Mouse (Mus musculus) liver, embryonic 12.5 days (tissue): ENCODE results near the gene Arhgef2. TPM values are rescaled to one million over a fixed set of nuclear protein-coding genes. Genes with fewer than 3 reads are reported as not detected.

Experiments
- ATAC-seq: fragments of 200-750 bp; cut with Nextera tagmentation; 2 replicates; pipeline ENCODE4 v1.8.0; 2017; ENCODE audit warnings: moderate number of reproducible peaks, mild to moderate bottlenecking, moderate library complexity
- H3K27ac ChIP-seq: fragments of 300-500 bp; sonication (generic); 2 replicates; pipeline ENCODE4 v1.5.1; 2016; ENCODE audit warnings: mild to moderate bottlenecking
- H3K27me3 ChIP-seq: fragments of 300-500 bp; sonication (generic); replicated peaks from 2 replicates; pipeline ENCODE4 v1.6.1; 2016; ENCODE audit warnings: mild to moderate bottlenecking, moderate library complexity
- H3K36me3 ChIP-seq: fragments of 300-500 bp; sonication (generic); 2 replicates; pipeline ENCODE4 v1.6.1; 2016; ENCODE audit warnings: mild to moderate bottlenecking, moderate library complexity
- H3K4me1 ChIP-seq: fragments of 300-500 bp; sonication (generic); 2 replicates; pipeline ENCODE4 v1.6.1; 2016
- H3K4me2 ChIP-seq: fragments of 300-500 bp; sonication (generic); 2 replicates; pipeline ENCODE4 v1.6.1; 2016; ENCODE audit warnings: mild to moderate bottlenecking, moderate library complexity
- H3K4me3 ChIP-seq: fragments of 300-500 bp; sonication (generic); 2 replicates; pipeline ENCODE4 v1.5.1; 2016; ENCODE audit warnings: mild to moderate bottlenecking, moderate library complexity
- H3K9ac ChIP-seq: fragments of 300-500 bp; sonication (generic); 2 replicates; pipeline ENCODE4 v1.6.1; 2016; ENCODE audit warnings: mild to moderate bottlenecking, moderate library complexity
- H3K9me3 ChIP-seq: fragments of 300-500 bp; sonication (generic); replicated peaks from 2 replicates; pipeline ENCODE4 v1.6.1; 2016; ENCODE audit warnings: mild to moderate bottlenecking, moderate library complexity
- WGBS: fragments of 180-500 bp; shearing (Covaris S2); methylation state at CpG from one replicate; pipeline ENCODE4 v1.1.7; 2016; ENCODE audit not compliant: insufficient replicate concordance; 5-methylcytosine and 5-hydroxymethylcytosine counted together
- polyA plus RNA-seq: library from polyadenylated mRNA; unstranded; fragments of >200 nt; fragmentation: Nextera tagmentation; extraction: Ambion mirVana; gene quantifications from 2 replicates; pipeline ENCODE4 v1.2.1, GENCODE M21; 2016

The Arhgef2 gene
- polyA plus RNA-seq, 1 experiment from 2014 or later = 33.0 TPM

DNA sequence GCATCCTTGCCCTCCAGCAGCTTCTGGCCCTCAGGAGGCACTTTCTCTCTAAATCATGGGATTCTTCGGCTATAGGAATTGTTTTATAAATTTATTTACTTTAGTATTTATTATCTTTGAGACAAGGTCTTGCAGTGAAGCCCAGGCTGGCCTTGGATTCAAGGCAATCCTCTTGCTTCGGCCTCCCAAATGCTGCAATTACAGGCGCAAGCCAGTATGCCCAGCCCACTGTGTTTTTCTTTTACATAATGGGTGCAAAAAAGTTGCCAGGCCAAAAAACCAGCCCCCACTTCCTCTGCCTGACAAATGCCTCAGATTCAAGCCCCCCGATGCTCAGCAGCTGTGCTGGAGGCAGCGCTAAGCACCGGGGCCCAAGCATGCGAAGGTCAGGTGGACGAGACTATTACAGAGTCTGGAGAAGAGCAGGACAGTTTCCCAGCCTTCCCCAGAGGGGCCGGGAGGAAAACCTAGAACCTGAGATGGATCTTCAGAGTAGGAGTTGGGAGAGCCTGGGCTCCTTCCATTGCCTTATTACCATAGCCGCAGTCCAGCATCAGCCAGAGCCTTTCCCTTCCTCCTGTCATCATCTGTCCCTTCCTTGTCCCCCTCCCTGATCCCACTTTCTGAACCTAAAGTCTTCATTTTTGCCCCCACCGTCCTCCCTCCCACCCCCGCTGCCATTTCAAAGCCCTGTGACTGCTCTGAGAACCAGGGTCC lies 42.8 kb downstream of the Arhgef2 start:
- Histone ChIP-seq H3K9me3 (no peaks in the 10 kb centered on the region), H3K4me2 (no peak overlapping the region), H3K4me1 (peaks cover 7% of the 10 kb centered on the region), H3K4me3 (no peak overlapping the region), H3K9ac (no peak overlapping the region), H3K27me3 (peaks cover 12% of the 10 kb centered on the region; the same call in 1 of the 2 replicates), H3K36me3 (peaks cover 51% of the 10 kb centered on the region), H3K27ac (no peak overlapping the region)
- no peak for ATAC-seq
- 72% methylated on average over 12 of the region's 12 CpGs for whole genome bisulfite sequencing

DNA sequence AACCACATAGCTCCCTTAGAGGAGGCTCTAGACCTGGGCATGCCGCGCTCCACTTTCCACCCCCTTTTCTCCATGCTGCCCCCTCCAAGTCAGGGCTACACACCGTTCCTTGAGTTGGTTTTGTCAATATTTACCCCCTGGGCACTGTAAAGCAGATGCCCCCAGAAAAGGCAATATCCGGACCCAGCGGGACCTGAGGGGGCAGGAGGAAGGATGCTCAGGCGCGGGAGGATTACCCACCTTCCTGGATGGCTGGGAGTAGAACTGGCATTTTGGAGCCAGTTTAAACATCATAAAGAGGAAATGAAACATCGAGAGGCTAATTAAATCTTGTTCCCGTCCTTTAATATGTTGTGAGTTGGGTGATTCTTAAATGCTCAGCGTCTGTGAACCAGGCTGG lies 43.4 kb downstream of the Arhgef2 start:
- Histone ChIP-seq H3K9me3 (no peaks in the 10 kb centered on the region), H3K4me3 (no peak overlapping the region), H3K9ac (no peak overlapping the region), H3K4me2 (no peak overlapping the region), H3K36me3 (peaks cover 45% of the 10 kb centered on the region), H3K27ac (no peak overlapping the region), H3K4me1 (peaks cover 7% of the 10 kb centered on the region), H3K27me3 (peaks cover 12% of the 10 kb centered on the region; the same call in 1 of the 2 replicates)
- 66% methylated on average over 10 of the region's 10 CpGs for whole genome bisulfite sequencing
- no peak for ATAC-seq

DNA sequence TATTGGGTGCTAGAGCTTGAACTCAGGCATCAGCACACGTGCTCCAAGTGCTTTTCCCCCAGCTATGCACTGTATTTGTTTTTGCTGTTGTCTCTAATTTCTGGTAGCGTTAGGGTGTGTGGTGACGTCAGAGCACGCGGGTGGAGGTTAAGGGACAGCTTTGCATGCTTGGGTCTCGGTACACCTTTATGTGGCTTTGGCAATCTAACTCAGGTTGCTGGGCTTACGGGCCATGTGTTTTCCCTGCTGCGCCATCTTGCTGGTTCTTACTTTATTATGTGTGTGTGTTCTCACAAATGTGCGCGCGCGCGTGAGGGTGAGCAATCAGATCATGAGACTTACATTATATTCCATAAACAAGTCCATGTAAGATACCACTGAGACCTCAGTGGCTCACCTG lies 44.2 kb downstream of the Arhgef2 start:
- Histone ChIP-seq H3K4me2 (no peak overlapping the region), H3K4me1 (peaks cover 7% of the 10 kb centered on the region), H3K4me3 (no peak overlapping the region), H3K36me3 (peaks cover 37% of the 10 kb centered on the region), H3K9me3 (no peaks in the 10 kb centered on the region), H3K27ac (no peak overlapping the region), H3K27me3 (peaks cover 12% of the 10 kb centered on the region; the same call in 1 of the 2 replicates), H3K9ac (no peak overlapping the region)
- no peak for ATAC-seq
- WGBS = 84% methylated on average over 13 of the region's 13 CpGs

DNA sequence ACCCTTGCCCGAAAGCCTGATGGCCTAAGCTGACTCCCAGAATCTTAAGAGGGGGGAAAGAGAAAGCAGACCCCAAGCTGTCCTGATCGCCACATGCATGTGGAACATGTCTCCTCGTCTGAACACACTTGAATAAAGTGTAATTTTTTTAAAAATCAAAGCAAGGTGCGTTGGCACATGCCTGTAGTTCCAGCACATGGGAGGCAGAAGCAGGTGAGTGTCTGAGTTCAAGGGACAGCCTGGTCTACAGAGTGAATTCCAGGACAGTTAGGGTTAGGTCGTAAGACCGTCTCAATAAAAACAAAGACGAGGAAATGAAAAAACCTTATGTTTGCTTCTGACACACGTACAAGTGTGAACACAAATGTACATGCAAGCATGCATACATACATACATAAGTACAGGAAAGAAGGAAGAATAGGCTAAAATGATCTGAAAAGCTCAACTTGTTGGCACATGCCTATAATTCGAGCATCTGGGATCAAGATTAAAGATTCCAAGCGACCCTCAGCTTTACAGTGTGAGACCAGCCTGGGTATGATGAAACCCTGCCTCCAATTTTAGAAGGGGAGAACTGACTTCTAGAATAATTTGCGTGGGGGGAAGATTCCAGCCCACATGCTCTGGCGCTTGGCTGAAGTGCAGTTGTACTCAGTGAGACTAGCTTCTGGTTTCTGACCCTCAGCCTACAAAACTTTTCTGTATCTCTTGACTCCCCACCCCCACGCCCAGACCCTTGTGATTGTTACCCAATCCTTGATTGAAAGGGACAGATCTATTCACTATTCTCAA lies 45.1 kb downstream of the Arhgef2 start:
- Histone ChIP-seq H3K9ac (no peak overlapping the region), H3K36me3 (peaks cover 28% of the 10 kb centered on the region), H3K27me3 (peaks cover 12% of the 10 kb centered on the region; the same call in 1 of the 2 replicates), H3K9me3 (no peaks in the 10 kb centered on the region), H3K4me3 (no peak overlapping the region), H3K4me1 (peaks cover 7% of the 10 kb centered on the region), H3K4me2 (no peak overlapping the region), H3K27ac (no peak overlapping the region)
- WGBS = 51% methylated on average over 13 of the region's 13 CpGs
- ATAC-seq = no peak

DNA sequence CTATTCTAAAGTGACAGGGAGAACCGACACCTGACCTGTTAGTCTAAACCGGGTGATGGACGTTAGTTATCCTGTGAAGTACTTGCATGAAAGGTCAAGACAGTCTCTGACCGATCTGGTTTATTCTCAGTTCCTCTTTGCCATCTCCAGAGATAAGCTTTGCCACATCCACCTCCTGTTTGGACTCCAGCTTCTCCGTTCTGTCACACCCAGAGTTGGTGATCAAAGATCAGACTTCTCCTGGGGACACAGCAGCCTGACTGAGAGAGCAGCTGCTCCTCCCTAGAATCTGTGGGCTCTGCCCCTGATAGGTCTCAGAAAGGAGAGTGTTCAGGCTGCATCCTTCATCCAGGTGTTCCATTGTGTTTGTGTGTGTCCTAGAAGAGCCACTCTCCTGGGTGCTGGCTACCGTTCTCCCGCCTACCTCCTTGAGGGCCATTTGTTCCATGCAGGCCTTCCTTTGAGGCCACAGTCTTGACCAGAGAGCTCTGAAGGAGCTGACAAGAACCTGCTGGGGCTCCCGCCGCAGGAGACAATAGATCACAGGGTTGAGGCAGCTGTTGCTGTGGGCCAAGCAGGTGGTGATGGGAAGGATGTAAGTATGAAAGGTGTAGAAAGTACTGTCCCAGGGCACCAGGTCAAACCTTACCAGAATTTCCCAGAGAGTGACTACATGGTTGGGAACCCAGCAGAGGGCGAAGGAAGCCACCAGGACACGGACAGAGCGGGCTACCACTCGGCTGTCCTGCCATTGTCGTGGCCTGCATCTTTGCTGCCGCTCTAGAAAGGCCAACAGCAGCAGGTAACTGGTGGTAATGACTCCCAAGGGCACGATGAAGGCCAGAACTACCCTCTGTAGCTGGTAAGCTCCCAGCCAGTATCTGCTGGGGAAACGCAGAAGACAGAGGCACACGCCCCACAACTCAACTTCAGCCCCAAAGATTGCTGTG lies 46.2 kb downstream of the Arhgef2 start:
- no peak for ATAC-seq

DNA sequence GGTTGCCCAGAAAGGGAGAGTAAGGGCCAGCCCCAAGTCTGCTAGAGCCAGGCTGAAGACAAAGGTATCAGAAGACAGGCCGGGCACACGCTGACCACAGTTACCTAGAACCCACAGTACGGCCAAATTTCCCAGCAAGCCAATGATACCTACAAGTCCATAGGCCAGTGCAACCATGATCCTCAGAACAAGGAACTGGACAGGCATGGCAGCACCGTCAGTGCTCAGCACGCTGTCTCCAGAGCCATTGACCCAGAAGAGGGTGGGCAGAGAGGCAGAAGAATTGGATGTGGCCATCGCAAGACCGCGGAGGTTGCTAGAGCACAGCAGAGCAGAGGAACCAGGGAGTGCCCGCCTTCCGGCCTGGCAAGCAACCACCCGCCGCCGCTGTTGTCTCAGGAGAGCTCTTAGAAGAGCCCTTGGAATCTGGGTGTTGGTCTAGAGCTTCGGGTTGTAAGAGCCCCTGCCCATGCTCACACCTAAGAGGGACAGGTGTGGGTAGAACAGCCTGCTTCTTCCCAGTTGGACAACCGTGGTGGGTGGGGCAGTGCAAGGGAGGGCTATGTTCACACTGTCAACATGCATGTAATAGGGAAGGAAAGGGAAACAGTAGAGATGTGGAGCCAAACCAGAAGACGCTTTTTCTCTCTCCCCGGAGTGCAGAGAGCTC lies 47.2 kb downstream of the Arhgef2 start, which contains the start of gene Rxfp4:
Rxfp4 (minus strand) TSS at position 297 of the 670 bp plus-strand sequence.
- 68% methylated on average over 17 of the region's 17 CpGs for WGBS
- Histone ChIP-seq H3K4me3 (no peak within 1 kb of the TSS), H3K27me3 (peaks cover 12% of the 10 kb centered on the region; the same call in 1 of the 2 replicates), H3K36me3 (peaks cover 8% of the 10 kb centered on the region), H3K9ac (no peak within 1 kb of the TSS), H3K4me1 (peaks cover 7% of the 10 kb centered on the region; the same call in 1 of the 2 replicates), H3K9me3 (no peaks in the 10 kb centered on the region), H3K27ac (no peak within 1 kb of the TSS), H3K4me2 (no peak within 1 kb of the TSS)
- ATAC-seq = no peak

More for the DNA sequence above, 46.2 kb downstream of the Arhgef2 start:
- Histone ChIP-seq H3K27ac (no peak overlapping the region), H3K9me3 (no peaks in the 10 kb centered on the region), H3K36me3 (peaks cover 18% of the 10 kb centered on the region), H3K27me3 (peaks cover 12% of the 10 kb centered on the region; the same call in 1 of the 2 replicates), H3K4me2 (no peak overlapping the region), H3K4me3 (no peak overlapping the region), H3K9ac (no peak overlapping the region), H3K4me1 (peaks cover 7% of the 10 kb centered on the region; the same call in 1 of the 2 replicates)
- WGBS = 52% methylated on average over 18 of the region's 18 CpGs

DNA sequence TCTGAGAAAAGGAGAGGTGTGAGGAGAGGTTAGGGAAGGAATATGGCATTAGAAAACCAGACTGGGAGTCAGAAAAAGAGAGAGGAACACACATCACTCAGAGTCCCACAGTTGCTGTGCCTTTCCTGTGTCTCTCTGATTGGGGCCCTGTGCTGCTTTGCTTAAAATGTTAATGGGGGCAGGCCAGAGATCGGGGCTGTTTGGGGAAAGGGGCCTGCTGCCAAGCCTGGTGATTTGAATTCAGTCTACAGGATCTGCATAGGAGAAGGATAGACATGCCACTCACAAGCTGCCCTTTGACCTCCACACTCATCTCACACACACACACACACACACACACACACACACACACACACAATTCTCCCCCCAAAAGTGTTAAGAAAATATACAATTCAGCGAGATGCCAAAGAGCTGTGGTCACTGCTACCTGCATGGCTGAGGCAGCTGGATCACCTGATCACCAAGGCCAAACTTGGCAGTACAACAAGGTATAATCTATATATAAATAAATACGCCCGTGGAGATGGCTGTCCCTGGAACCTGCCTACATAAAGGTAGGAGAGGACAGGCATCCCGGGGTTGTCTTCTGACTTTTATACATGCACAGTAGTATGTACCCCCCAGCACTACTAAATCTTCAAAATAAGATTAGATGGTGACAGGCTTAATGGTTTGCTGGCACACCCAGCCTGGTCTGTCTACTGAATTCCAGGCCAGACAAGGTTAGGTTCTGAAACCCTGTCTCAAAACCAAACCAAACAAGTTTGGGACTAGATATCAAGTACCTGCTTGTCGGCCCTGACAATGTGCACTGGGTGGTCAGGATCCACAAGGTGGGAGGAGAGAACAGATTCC lies 48.0 kb downstream of the Arhgef2 start:
- H3K27ac ChIP-seq = no peak overlapping the region
- peaks cover under 1% of the 10 kb centered on the region; the same call in 1 of the 2 replicates for H3K36me3 ChIP-seq
- H3K4me3 ChIP-seq = no peak overlapping the region
- peaks cover 7% of the 10 kb centered on the region; the same call in 1 of the 2 replicates for H3K4me1 ChIP-seq
- H3K9me3 ChIP-seq = no peaks in the 10 kb centered on the region
- no peak for ATAC-seq
- H3K9ac ChIP-seq = no peak overlapping the region
- no peak overlapping the region for H3K4me2 ChIP-seq
- H3K27me3 ChIP-seq = peaks cover 12% of the 10 kb centered on the region; the same call in 1 of the 2 replicates
- 71% methylated on average over 6 of the region's 6 CpGs for WGBS

DNA sequence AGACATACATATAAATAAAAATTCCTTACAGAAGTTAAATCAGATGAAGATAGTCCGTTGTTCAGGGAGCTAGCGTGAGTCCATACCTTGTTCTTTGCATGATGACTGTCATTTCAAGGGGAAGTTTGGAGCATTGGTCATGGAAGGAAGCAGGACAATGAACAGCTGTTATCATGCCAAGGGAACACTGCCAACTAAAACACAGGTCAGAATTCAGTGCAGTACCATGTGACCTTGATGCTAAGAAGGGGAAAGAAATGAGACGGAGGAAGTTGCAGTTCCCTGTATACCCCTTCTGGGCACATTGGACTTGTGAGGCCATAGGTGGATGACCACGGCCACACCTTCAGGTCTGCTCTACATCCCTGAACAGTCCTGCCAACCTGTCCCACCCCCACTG lies 48.9 kb downstream of the Arhgef2 start:
- H3K4me3 ChIP-seq = no peak overlapping the region
- H3K36me3 ChIP-seq = no peaks in the 10 kb centered on the region
- ATAC-seq = no peak
- 69% methylated on average over 4 of the region's 4 CpGs for WGBS
- no peak overlapping the region for H3K27ac ChIP-seq
- H3K27me3 ChIP-seq = peaks cover 12% of the 10 kb centered on the region; the same call in 1 of the 2 replicates
- H3K4me1 ChIP-seq = peaks cover 7% of the 10 kb centered on the region
- H3K9me3 ChIP-seq = no peaks in the 10 kb centered on the region
- H3K9ac ChIP-seq = no peak overlapping the region
- no peak overlapping the region for H3K4me2 ChIP-seq

DNA sequence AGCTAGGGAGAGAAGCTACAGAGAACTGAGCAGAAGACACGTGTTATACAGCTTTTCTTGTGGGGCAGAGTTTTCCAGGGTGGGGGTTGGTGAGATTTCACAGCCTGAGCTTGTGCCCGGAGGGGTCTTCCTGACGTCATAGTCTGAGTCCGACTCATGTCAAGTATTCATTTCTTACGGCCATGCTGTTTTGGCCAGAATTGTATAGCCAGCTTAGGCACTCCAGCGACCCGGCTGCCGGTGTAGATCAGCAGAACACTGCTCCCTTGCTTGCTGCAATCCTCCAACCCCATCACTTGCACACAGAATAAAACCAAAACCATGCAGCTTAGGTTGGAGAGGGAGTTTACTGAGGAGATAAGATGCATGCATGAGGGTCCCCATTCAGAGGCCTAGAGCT lies 49.9 kb downstream of the Arhgef2 start:
- Histone ChIP-seq H3K27ac (no peak overlapping the region), H3K4me1 (peaks cover 7% of the 10 kb centered on the region), H3K9ac (no peak overlapping the region), H3K36me3 (no peaks in the 10 kb centered on the region), H3K9me3 (no peaks in the 10 kb centered on the region), H3K4me2 (no peak overlapping the region), H3K4me3 (no peak overlapping the region), H3K27me3 (peaks cover 12% of the 10 kb centered on the region; the same call in 1 of the 2 replicates)
- ATAC-seq = no peak
- WGBS = 73% methylated on average over 8 of the region's 8 CpGs

DNA sequence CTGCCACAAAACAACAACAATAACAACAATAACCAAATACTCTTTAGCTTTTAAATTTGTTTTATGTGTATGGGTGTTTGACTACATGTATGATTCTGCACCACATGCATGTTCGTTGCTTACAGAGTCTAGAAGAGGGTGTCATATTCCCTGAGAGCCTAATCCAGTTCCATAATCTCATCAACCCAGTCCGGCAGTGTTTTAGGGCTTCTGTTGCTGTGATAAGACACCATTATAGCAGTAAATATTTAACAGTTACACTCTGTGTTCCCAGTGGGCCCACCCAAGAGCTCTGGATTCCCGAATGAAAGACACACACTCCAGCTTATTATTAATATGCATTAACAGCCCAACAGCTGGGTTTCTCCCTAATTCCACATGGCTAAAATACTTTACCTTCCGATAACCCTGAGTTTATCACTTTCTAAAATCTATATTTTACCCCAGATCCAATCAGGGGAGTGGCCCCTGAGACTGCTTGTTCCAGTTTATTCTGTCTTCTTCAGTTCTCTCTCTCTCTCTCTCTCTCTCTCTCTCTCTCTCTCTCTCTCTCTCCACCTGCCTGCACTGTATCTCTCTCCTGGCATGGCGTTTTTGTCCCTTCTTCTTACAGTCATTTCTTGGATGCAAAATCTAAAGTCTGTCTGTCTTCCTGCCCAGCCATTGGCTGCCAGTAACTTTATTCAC lies 52.8 kb downstream of the Arhgef2 start:
- WGBS = 56% methylated on average over 5 of the region's 5 CpGs
- no peak for ATAC-seq
- no peaks in the 10 kb centered on the region; the same call in 1 of the 2 replicates for H3K9me3 ChIP-seq
- no peaks in the 10 kb centered on the region for H3K36me3 ChIP-seq
- no peaks in the 10 kb centered on the region for H3K27me3 ChIP-seq
- H3K27ac ChIP-seq = no peak overlapping the region
- no peak overlapping the region for H3K9ac ChIP-seq
- no peak overlapping the region for H3K4me3 ChIP-seq
- H3K4me1 ChIP-seq = no peaks in the 10 kb centered on the region; the same call in 1 of the 2 replicates
- no peak overlapping the region for H3K4me2 ChIP-seq
